Mouse (Mus musculus) olfactory bulb, adult 2 months (tissue): ENCODE measurements around the gene Rbl2. TPM values are rescaled to one million over a fixed set of nuclear protein-coding genes. Genes with fewer than 3 reads are reported as not detected.

Experiments used
- H3K27ac ChIP-seq: fragments of 200-500 bp; 2 replicates; pipeline ENCODE4 v1.5.1; 2012; ENCODE audit warnings: low read depth, low read length; ENCODE audit not compliant: insufficient read depth
- H3K4me1 ChIP-seq: fragments of 200-500 bp; 2 replicates; pipeline ENCODE4 v1.6.1; 2012; ENCODE audit warnings: low read length; ENCODE audit not compliant: control insufficient read depth, insufficient read depth
- H3K4me3 ChIP-seq: fragments of 200-500 bp; 2 replicates; pipeline ENCODE4 v1.5.1; 2012; ENCODE audit warnings: mild to moderate bottlenecking, low read depth, low read length, moderate library complexity; ENCODE audit not compliant: insufficient read depth
- CTCF ChIP-seq: fragments of 200-500 bp; IDR thresholded peaks from 2 replicates; pipeline ENCODE4 v1.5.1; 2012; ENCODE audit warnings: low read depth, mild to moderate bottlenecking, low read length, moderate library complexity; ENCODE audit not compliant: insufficient read depth
- POLR2A ChIP-seq: fragments of 200-500 bp; IDR thresholded peaks from 2 replicates; pipeline ENCODE4 v1.6.1; 2012; ENCODE audit warnings: mild to moderate bottlenecking, low read depth, low read length, moderate library complexity; ENCODE audit not compliant: insufficient read depth
- WGBS: fragments of 180-500 bp; shearing (Covaris S2); methylation state at CpG from one replicate; pipeline ENCODE4 v1.1.7; 2018; 5-methylcytosine and 5-hydroxymethylcytosine counted together
- polyA plus RNA-seq: library from polyadenylated mRNA; stranded (reverse); fragments of >200 nt; gene quantifications from 2 replicates; pipeline ENCODE4 v1.2.4, GENCODE M21; 2012; ENCODE audit warnings: low replicate concordance; ENCODE audit not compliant: missing spikeins, insufficient read depth, insufficient read length

Rbl2 gene
- polyA plus RNA-seq, 1 experiment = not detected

- Histone ChIP-seq H3K27ac (no peak overlapping the region), H3K4me1 (peaks cover 3% of the 10 kb centered on the region; the same call in 1 of the 2 replicates), H3K4me3 (no peak overlapping the region)
- 63% methylated on average over 7 of the region's 7 CpGs for WGBS
- TF ChIP-seq CTCF (no peak), POLR2A (no peak)
Observed at GRCm38 (mm10) chr8:91059884-91060510, 9.9 kb upstream of the Rbl2 start.

GRCm38 (mm10) chr8:91060555-91061471, 9.0 kb upstream of the Rbl2 start:
- WGBS = 81% methylated on average over 19 of the region's 19 CpGs
- TF ChIP-seq POLR2A (no peak), CTCF (no peak)

GRCm38 (mm10) chr8:91065179-91065578, 4.7 kb upstream of the Rbl2 start:
- no peak for TF ChIP-seq POLR2A
- WGBS = 71% methylated on average over 4 of the region's 4 CpGs
- H3K27ac ChIP-seq = no peak overlapping the region
- H3K4me1 ChIP-seq = peaks cover 12% of the 10 kb centered on the region
- no peak overlapping the region for H3K4me3 ChIP-seq

More at GRCm38 (mm10) chr8:91060555-91061471, 9.0 kb upstream of the Rbl2 start:
- Histone ChIP-seq H3K27ac (no peak overlapping the region), H3K4me3 (no peak overlapping the region), H3K4me1 (peaks cover 3% of the 10 kb centered on the region; the same call in 1 of the 2 replicates)

GRCm38 (mm10) chr8:91069407-91069806, 450 bp upstream of the Rbl2 start:
- Histone ChIP-seq H3K4me1 (peaks cover 18% of the 10 kb centered on the region), H3K27ac (0 out of 2 replicates have a peak overlapping the region, but pooled peaks have one; percentile 58), H3K4me3 (peak overlapping the region; percentile 14; the same call in 1 of the 2 replicates)
- 6% methylated on average over 10 of the region's 10 CpGs for WGBS
- TF ChIP-seq POLR2A (no peak), CTCF (no peak)

- peak overlapping the region; percentile 62 for H3K4me3 ChIP-seq
- H3K27ac ChIP-seq = peak overlapping the region; percentile 57
- TF ChIP-seq POLR2A (no peak), CTCF (no peak)
- under 1% methylated on average over 34 of the region's 34 CpGs for WGBS
- peaks cover 18% of the 10 kb centered on the region for H3K4me1 ChIP-seq
Observed at GRCm38 (mm10) chr8:91070275-91070859, 510 bp downstream of the Rbl2 start.

- Histone ChIP-seq H3K27ac (no peak overlapping the region), H3K4me1 (peaks cover 4% of the 10 kb centered on the region), H3K4me3 (no peak overlapping the region)
- TF ChIP-seq POLR2A = no peak
- no peak for TF ChIP-seq CTCF
- WGBS = 93% methylated on average over 12 of the region's 12 CpGs
Observed at GRCm38 (mm10) chr8:91077077-91077867, 7.4 kb downstream of the Rbl2 start.

- no peak overlapping the region for H3K4me3 ChIP-seq
- no peaks in the 10 kb centered on the region for H3K4me1 ChIP-seq
- 98% methylated on average over 2 of the region's 2 CpGs for WGBS
- TF ChIP-seq CTCF = no peak
- no peak for TF ChIP-seq POLR2A
- H3K27ac ChIP-seq = no peak overlapping the region
Observed at GRCm38 (mm10) chr8:91079678-91080077, 9.8 kb downstream of the Rbl2 start.

GRCm38 (mm10) chr8:91081911-91082310, 12.1 kb downstream of the Rbl2 start:
- H3K27ac ChIP-seq = no peak overlapping the region
- H3K4me3 ChIP-seq = no peak overlapping the region
- WGBS = 84% methylated on average over 7 of the region's 7 CpGs
- no peak for TF ChIP-seq CTCF
- no peak for TF ChIP-seq POLR2A
- no peaks in the 10 kb centered on the region for H3K4me1 ChIP-seq

- TF ChIP-seq POLR2A (no peak), CTCF (no peak)
- Histone ChIP-seq H3K4me1 (no peaks in the 10 kb centered on the region), H3K27ac (no peak overlapping the region), H3K4me3 (no peak overlapping the region)
- WGBS = 88% methylated on average over 12 of the region's 12 CpGs
Observed at GRCm38 (mm10) chr8:91082428-91082827, 12.6 kb downstream of the Rbl2 start.
